Mouse (Mus musculus): ENCODE measurements around the gene C130032M10Rik. TPM values are rescaled to one million over a fixed set of nuclear protein-coding genes. Genes with fewer than 3 reads are reported as not detected.
A peak's percentile ranks its signal among the peaks of the same experiment; 100 is the strongest.

C130032M10Rik gene
- polyA plus RNA-seq, 1 experiment from 2014 or later = not detected

GRCm38 (mm10) chr9:114560771-114561670, 45.5 kb downstream of the C130032M10Rik start:
- H3K9ac ChIP-seq (ENCODE audit: low read depth, low read length) = peak overlapping the region; percentile 70
- no peaks in the 10 kb centered on the region for H3K36me3 ChIP-seq (ENCODE audit: control insufficient read depth, insufficient read depth, low read length)
- no peak overlapping the region for H3K27ac ChIP-seq (ENCODE audit: low read depth, low read length)
- DNase-seq (ENCODE audit: low spot score) (no peak), ATAC-seq (replicated peaks; ENCODE audit: low FRiP score) (no peak)
- H3K27me3 ChIP-seq (replicated peaks; ENCODE audit: control insufficient read depth, insufficient read depth, low read length) = peaks cover 60% of the 10 kb centered on the region
- peak overlapping the region; percentile 76 for H3K4me2 ChIP-seq
- peak overlapping the region; percentile 67 for H3K4me3 ChIP-seq (ENCODE audit: low read depth, low read length)
- WGBS = 1% methylated on average over 36 of the region's 36 CpGs
- peaks cover 17% of the 10 kb centered on the region for H3K4me1 ChIP-seq (replicated peaks; ENCODE audit: control insufficient read depth, insufficient read depth, low read length)
- H3K9me3 ChIP-seq (ENCODE audit: control insufficient read depth, low read length) = no peaks in the 10 kb centered on the region

GRCm38 (mm10) chr9:114561671-114561971, 46.1 kb downstream of the C130032M10Rik start:
- Histone ChIP-seq H3K9ac (ENCODE audit: low read depth, low read length) (peak overlapping the region; percentile 70), H3K27ac (ENCODE audit: low read depth, low read length) (no peak overlapping the region), H3K4me2 (peak overlapping the region; percentile 76), H3K9me3 (ENCODE audit: control insufficient read depth, low read length) (no peaks in the 10 kb centered on the region), H3K36me3 (ENCODE audit: control insufficient read depth, insufficient read depth, low read length) (no peaks in the 10 kb centered on the region), H3K27me3 (replicated peaks; ENCODE audit: control insufficient read depth, insufficient read depth, low read length) (peaks cover 60% of the 10 kb centered on the region), H3K4me1 (replicated peaks; ENCODE audit: control insufficient read depth, insufficient read depth, low read length) (peaks cover 17% of the 10 kb centered on the region), H3K4me3 (ENCODE audit: low read depth, low read length) (peak overlapping the region; percentile 67)
- no peak for ATAC-seq (replicated peaks; ENCODE audit: low FRiP score)
- no peak for DNase-seq (ENCODE audit: low spot score)
- WGBS = under 1% methylated on average over 12 of the region's 12 CpGs

- peak overlapping the region; percentile 70 for H3K9ac ChIP-seq (ENCODE audit: low read depth, low read length)
- peaks cover 13% of the 10 kb centered on the region for H3K4me1 ChIP-seq (replicated peaks; ENCODE audit: control insufficient read depth, insufficient read depth, low read length)
- H3K27ac ChIP-seq (ENCODE audit: low read depth, low read length) = peak overlapping the region; percentile 88; the same call in 1 of the 2 replicates
- under 1% methylated on average over 93 of the region's 101 CpGs for WGBS
- H3K9me3 ChIP-seq (ENCODE audit: control insufficient read depth, low read length) = no peaks in the 10 kb centered on the region
- peak; percentile 62 for DNase-seq (ENCODE audit: low spot score)
- peaks cover 60% of the 10 kb centered on the region for H3K27me3 ChIP-seq (replicated peaks; ENCODE audit: control insufficient read depth, insufficient read depth, low read length)
- peak overlapping the region; percentile 76 for H3K4me2 ChIP-seq
- peak overlapping the region; percentile 67 for H3K4me3 ChIP-seq (ENCODE audit: low read depth, low read length)
- no peaks in the 10 kb centered on the region for H3K36me3 ChIP-seq (ENCODE audit: control insufficient read depth, insufficient read depth, low read length)
- ATAC-seq (replicated peaks; ENCODE audit: low FRiP score) = no peak; the same call in 1 of the 2 replicates
Observed at GRCm38 (mm10) chr9:114562031-114562918, 46.8 kb downstream of the C130032M10Rik start.

GRCm38 (mm10) chr9:114562919-114563751, 47.6 kb downstream of the C130032M10Rik start:
- peak overlapping the region; percentile 70 for H3K9ac ChIP-seq (ENCODE audit: low read depth, low read length)
- no peaks in the 10 kb centered on the region for H3K36me3 ChIP-seq (ENCODE audit: control insufficient read depth, insufficient read depth, low read length)
- peak overlapping the region; percentile 76 for H3K4me2 ChIP-seq
- no peaks in the 10 kb centered on the region for H3K9me3 ChIP-seq (ENCODE audit: control insufficient read depth, low read length)
- peaks cover 60% of the 10 kb centered on the region for H3K27me3 ChIP-seq (replicated peaks; ENCODE audit: control insufficient read depth, insufficient read depth, low read length)
- DNase-seq (ENCODE audit: low spot score) (peak; percentile 67), ATAC-seq (replicated peaks; ENCODE audit: low FRiP score) (no peak)
- under 1% methylated on average over 118 of the region's 122 CpGs for WGBS
- peak overlapping the region; percentile 88 for H3K27ac ChIP-seq (ENCODE audit: low read depth, low read length)
- H3K4me3 ChIP-seq (ENCODE audit: low read depth, low read length) = peak overlapping the region; percentile 67
- peaks cover 13% of the 10 kb centered on the region for H3K4me1 ChIP-seq (replicated peaks; ENCODE audit: control insufficient read depth, insufficient read depth, low read length)

- peak within 1 kb of the TSS; percentile 76 for H3K4me2 ChIP-seq
- H3K9ac ChIP-seq (ENCODE audit: low read depth, low read length) = peak within 1 kb of the TSS; percentile 70
- H3K27me3 ChIP-seq (replicated peaks; ENCODE audit: control insufficient read depth, insufficient read depth, low read length) = peaks cover 56% of the 10 kb centered on the region
- DNase-seq (ENCODE audit: low spot score) = peak; percentile 69
- H3K27ac ChIP-seq (ENCODE audit: low read depth, low read length) = peak within 1 kb of the TSS; percentile 88
- ATAC-seq (replicated peaks; ENCODE audit: low FRiP score) = peak; percentile 60
- under 1% methylated on average over 79 of the region's 91 CpGs for WGBS
- no peaks in the 10 kb centered on the region for H3K36me3 ChIP-seq (ENCODE audit: control insufficient read depth, insufficient read depth, low read length)
- H3K9me3 ChIP-seq (ENCODE audit: control insufficient read depth, low read length) = no peaks in the 10 kb centered on the region
- H3K4me1 ChIP-seq (replicated peaks; ENCODE audit: control insufficient read depth, insufficient read depth, low read length) = peaks cover 13% of the 10 kb centered on the region
- peak within 1 kb of the TSS; percentile 67 for H3K4me3 ChIP-seq (ENCODE audit: low read depth, low read length)
Observed at GRCm38 (mm10) chr9:114563761-114564606, 48.5 kb downstream of the C130032M10Rik start, which contains the start of gene Trim71. TSS of gene Trim71 (minus strand) at chr9:114564369.

- no peaks in the 10 kb centered on the region for H3K36me3 ChIP-seq (ENCODE audit: control insufficient read depth, insufficient read depth, low read length)
- 3% methylated on average over 10 of the region's 10 CpGs for WGBS
- H3K4me3 ChIP-seq (ENCODE audit: low read depth, low read length) = peak overlapping the region; percentile 67
- DNase-seq (ENCODE audit: low spot score) (no peak), ATAC-seq (replicated peaks; ENCODE audit: low FRiP score) (no peak; the same call in 1 of the 2 replicates)
- H3K9me3 ChIP-seq (ENCODE audit: control insufficient read depth, low read length) = no peaks in the 10 kb centered on the region
- H3K4me2 ChIP-seq = peak overlapping the region; percentile 76
- H3K27ac ChIP-seq (ENCODE audit: low read depth, low read length) = peak overlapping the region; percentile 88
- H3K4me1 ChIP-seq (replicated peaks; ENCODE audit: control insufficient read depth, insufficient read depth, low read length) = peaks cover 13% of the 10 kb centered on the region
- H3K27me3 ChIP-seq (replicated peaks; ENCODE audit: control insufficient read depth, insufficient read depth, low read length) = peaks cover 56% of the 10 kb centered on the region
- H3K9ac ChIP-seq (ENCODE audit: low read depth, low read length) = no peak overlapping the region
Observed at GRCm38 (mm10) chr9:114564667-114565066, 49.2 kb downstream of the C130032M10Rik start.

Measured in liver, embryonic 11.5 days (tissue).